Mouse (Mus musculus) right cerebral cortex, postnatal 25 days (tissue): ENCODE results near the gene Ptpn12.

Experiments used
- DNase-seq: peaks from one replicate; pipeline ENCODE4 v3.0.0; 2022

The Ptpn12 gene

DNA sequence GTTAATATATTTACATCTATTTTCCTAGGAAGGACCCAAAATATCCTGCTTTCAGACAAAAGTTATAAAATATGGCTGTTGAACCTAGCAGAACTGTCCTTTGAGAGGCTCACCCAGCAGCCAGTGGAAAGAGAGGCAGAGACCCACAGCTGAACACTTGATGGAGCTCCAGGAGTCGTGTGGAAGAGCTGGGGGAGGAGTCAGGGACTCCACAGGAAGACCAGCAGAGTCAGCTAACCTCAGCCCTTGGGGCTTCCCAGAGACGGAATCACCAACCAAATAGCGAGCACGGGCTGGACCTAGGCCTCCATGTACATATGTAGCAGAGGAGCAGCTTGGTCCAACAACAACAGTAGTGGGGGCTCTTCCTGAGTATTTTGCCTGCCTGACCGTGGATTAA is 38.6 kb downstream of the Ptpn12 start:
- no peak for DNase-seq

DNA sequence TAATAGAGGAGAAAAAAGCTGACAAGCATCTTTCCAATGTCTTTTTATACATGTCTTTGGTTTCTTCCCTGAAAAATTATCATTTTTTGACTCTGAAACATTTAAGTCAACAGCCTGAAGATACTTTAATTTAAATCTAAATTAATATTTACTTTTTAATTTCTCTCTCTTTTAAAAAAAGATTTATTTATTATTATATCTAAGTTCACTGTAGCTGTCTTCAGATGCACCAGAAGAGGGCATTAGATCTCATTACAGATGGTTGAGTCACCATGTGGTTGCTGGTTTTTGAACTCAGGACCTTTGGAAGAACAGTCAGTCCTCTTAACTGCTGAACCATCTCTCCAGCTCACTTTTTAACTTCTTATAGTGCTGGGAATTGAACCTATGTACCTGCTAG is 44.8 kb downstream of the Ptpn12 start:
- DNase-seq = no peak

GRCm38 (mm10) chr5:21002723-21003122 is 53.0 kb downstream of the Ptpn12 start:
- no peak for DNase-seq

GRCm38 (mm10) chr5:21001622-21002315 is 53.9 kb downstream of the Ptpn12 start:
- no peak for DNase-seq

GRCm38 (mm10) chr5:20998427-20998826 is 57.3 kb downstream of the Ptpn12 start:
- no peak for DNase-seq

GRCm38 (mm10) chr5:20997555-20997954 is 58.2 kb downstream of the Ptpn12 start:
- DNase-seq = no peak

- no peak for DNase-seq
Observed at GRCm38 (mm10) chr5:20990062-20990809, 65.5 kb downstream of the Ptpn12 start.

GRCm38 (mm10) chr5:20986271-20986670 is 69.4 kb downstream of the Ptpn12 start:
- no peak for DNase-seq

- DNase-seq = no peak
Observed at GRCm38 (mm10) chr5:20983505-20983904, 72.2 kb downstream of the Ptpn12 start.

GRCm38 (mm10) chr5:20974690-20975089 is 81.0 kb downstream of the Ptpn12 start:
- no peak for DNase-seq

- no peak for DNase-seq
Observed at GRCm38 (mm10) chr5:20973999-20974398, 81.7 kb downstream of the Ptpn12 start.

DNA sequence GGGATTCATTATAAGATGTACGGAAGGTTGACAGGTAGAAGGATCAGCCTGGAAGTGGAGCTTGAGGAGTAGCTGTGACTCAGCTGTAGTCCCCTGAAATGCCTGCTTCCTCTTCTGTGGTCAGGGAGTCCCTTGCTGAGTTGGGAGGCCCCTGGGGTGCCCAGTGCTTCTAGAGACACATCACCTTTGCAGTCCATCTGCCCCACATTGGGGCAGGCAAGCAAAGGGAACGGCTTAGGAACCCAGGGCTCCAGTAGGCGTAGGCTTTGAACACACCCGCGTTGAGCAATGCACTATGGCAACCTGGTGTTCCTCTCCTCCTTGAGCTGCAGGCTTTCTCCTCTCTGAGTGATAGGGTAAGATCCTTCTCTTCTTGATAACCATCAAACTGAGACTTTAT is 82.6 kb downstream of the Ptpn12 start:
- no peak for DNase-seq

- DNase-seq = no peak
Observed at GRCm38 (mm10) chr5:20968963-20969362, 86.7 kb downstream of the Ptpn12 start.

DNA sequence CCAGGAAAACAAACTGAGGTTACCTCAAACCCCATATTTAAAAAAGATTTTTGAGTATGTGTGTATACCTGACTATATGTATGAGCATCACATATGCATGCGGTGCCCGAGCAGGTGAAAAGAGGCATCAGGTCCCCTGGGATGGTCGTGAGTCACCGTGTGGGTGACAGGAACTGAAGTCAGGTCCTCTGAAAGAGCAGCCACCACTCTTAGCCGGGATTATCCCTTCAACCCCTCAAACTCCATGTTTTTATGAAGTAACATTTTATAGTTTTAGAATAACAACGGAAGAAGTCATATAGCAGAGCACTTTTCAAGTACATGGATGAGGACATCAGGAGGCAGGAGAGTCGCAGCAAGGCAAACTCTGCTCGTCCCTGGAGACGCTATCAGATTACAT is 87.2 kb downstream of the Ptpn12 start:
- no peak for DNase-seq

DNA sequence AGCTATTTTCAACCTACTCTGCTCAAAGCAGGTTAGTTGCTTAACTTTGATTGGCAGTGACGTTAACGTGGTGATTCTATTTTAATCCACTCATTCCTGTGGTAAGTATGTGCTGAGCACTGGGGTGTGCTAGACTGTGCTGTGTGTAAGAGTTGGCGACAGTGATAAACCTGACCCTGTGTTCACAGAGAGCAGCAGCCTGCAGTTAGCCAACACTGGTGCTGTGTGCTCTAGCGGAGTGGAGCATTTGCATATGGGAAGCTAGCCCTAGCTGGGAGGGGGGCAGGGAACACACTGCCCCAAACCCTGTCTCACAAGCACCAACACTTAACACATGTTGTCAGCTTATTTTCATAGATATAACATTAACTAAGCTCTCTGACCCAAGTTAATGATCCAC is 87.8 kb downstream of the Ptpn12 start:
- no peak for DNase-seq

DNA sequence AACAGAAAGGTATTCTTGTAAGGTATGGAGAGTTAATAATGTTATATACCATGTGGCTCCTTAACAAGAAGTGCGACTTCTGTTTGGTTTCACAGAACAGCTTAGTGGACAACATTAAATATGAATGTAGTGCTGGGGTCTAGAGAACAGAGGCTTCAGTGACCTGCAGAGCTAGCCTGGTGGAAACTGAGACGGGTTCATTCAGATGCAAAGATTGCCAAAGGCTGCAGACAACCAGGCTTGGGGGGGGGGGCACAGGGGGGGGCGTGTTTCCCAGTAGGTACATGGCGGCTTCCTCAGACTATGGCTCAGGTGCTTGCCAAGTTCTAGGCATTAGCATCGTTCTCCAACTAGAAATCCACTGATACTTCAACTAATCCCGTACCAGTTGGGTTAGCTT is 91.3 kb downstream of the Ptpn12 start:
- no peak for DNase-seq

- no peak for DNase-seq
Observed at GRCm38 (mm10) chr5:20963295-20963694, 92.4 kb downstream of the Ptpn12 start.

DNA sequence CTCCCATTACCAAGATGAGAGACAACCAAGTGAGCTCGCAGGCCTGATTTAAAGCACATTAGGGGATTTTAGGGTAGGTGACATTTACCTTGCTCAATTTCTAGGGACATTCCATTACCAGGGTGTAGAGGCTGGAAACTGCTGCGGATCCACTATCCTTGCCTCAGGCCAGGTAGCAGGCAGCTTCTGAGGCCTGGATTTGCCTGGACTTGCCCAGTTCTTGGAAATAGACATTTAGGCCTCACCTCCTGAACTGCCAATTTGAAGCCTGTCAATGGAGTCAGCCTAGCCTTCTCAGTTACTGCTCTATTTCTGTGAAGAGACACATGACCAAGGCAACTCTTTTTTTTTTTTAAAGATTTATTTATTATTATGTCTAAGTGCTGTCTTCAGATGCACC is 94.8 kb downstream of the Ptpn12 start:
- DNase-seq = no peak

DNA sequence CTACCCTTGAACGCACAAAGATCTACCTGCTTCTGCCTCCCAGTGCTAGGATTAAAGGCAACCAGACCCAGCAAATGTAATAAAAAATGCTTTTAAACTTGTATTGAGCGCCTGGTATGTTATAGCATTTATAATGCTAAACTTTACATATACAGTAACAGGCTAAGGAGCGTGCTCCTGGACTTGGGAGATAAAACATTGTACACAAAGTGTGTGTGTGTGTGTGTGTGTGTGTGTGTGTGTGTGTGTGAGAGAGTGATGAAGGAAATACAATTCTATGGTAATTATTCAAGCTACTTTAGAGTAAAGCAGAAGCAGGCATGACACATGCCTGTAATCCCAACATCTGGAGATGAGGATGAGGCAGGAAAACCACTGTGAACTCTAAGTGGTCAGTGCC is 99.4 kb downstream of the Ptpn12 start, which contains the start of gene Rsbn1l:
Gene Rsbn1l, minus strand, starts transcription at position 101 of the 400 bp plus-strand sequence.
- no peak for DNase-seq

DNA sequence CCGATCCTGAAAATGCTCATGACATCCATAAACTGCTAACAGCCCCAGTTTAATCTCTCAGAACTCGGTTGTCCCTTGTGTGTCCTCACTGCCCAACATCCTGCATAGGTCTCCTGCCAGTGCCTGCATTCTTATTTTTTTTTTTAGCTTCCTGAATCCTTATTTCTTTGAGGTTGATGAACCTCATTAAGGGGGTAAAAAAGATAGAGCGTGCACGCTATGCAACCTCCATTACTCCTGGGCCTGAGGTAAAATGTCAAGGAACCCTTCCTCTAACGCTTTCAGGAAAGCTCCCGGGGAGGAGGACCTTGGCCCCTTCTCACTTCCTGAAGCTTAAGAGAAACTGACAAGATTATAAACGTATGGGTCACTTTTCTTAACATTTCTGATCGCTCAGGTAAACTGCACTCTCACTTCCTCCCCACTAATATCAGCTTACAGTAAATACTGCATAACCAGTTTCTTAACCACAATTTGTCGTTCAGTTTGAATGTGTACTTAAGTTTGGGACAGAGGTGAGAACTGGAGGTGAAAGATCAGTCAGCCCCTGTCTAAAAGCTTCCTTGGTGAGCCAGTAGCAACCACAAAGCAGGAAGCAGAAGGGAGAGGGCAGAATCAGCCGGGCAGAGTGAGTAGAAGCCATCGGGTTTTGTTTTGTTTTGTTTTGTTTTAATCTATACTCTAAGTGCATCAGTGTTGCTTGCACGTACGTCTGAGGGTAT is 100.4 kb downstream of the Ptpn12 start:
- DNase-seq = no peak

DNA sequence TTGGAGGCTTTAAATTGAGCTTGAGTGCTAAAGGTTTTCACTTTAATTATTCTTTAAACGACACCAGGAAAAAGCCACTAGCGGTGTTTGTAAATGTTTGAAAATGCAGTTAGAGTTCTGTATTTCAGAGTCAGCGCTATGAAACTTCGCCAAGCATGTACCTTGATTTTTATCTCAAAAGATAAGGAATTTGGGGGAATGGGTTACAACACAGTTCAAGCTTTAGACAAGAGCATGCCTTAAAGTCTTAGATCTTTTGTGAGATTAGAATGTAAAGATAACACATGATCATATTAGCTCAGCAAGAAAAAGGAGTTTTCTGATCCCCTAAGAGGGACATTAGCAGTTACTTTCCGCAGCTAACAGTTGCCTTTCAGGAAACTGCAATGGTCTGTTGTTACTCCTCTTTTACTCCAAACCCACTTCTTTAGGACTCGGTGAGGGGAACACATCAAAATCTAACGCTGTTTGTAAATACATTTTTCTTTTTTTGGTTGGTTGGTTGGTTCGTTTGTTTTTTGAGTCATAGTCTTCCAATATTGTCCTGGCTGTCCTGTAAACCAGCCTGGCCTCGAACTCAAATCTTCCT is 103.3 kb downstream of the Ptpn12 start:
- DNase-seq = no peak

DNA sequence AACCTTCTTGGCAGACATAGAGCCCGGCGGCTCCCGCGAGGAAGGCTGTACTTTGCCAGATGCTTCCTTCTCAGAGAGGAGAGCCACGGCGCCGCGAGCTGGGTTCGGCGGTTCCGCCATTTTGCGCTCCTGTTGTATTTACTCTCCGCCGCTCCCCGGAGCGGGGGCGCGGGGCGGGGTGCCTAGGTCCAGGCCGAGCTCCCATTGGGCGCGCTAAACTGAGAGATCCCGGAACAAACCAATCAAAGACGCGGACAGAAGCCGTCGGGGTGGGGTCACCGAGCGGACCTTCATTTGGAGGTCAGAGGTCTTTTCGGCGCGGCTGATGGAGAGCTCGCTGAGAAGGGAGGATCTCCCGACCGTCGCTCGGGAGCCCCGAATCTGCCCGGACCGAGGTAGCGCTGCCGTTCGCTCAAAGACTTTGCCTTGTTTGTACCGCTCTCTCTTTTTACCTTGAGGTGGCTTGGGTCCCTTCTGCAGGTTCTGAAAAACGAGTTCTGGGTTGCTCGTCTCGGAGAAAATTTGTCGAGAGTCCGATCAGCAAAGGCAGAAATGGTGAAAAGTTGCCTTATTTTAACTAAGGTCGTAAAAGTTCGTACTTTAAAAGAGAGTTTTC is 103.9 kb downstream of the Ptpn12 start:
- DNase-seq = peak; percentile 95
